Mouse (Mus musculus): Measurements from ENCODE around the gene Calcrl. TPM values are rescaled to one million over a fixed set of nuclear protein-coding genes. Genes with fewer than 3 reads are reported as not detected.
"Not testable (repeated sequence)": the region's sequence is repeated elsewhere in the genome, so short reads cannot be mapped to it uniquely, and the experiment has no call there.

The Calcrl gene
- total RNA-seq, 2 experiments from 2014 or later, result 7.5 to 8.0 TPM

DNA sequence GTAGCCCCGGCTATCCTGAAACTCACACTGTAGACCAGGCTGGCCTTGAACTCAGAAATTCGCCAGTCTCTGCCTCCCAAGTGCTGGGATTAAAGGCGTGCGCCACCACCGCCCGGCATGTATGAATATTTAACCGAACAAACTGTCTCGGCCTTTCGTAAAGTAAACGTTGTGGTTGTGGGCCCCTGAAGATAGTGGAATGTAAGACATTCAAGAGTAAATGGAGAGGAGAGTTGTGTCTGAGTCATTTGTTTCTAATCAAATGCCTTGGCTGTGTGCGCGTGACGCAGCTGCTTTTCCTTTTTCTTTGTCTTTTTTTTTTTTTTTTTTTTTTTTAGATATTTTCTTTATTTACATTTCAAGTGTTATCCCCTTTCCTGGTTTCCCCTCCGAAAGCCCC lies 36.7 kb downstream of the Calcrl start:
- not testable (repeated sequence) for DNase-seq

DNA sequence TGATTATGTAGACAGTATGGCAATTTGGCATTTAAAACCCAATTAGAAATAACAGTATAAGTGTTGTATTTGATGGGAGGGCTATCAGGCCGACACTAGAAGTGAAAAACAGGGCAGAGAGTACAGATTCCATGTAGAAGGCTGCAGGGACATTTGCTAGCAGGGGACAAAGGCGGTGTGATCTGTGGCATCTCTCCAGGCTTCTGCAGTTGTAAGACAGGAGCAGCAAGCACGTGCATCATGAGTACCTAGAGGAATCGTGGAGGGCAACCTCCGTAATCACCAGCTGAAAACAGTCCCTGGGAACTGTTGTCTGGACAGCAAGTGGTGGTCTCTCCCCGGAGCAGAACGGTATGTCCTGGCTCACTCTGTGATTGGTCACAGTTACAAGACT lies 37.2 kb downstream of the Calcrl start:
- no peak for DNase-seq

DNA sequence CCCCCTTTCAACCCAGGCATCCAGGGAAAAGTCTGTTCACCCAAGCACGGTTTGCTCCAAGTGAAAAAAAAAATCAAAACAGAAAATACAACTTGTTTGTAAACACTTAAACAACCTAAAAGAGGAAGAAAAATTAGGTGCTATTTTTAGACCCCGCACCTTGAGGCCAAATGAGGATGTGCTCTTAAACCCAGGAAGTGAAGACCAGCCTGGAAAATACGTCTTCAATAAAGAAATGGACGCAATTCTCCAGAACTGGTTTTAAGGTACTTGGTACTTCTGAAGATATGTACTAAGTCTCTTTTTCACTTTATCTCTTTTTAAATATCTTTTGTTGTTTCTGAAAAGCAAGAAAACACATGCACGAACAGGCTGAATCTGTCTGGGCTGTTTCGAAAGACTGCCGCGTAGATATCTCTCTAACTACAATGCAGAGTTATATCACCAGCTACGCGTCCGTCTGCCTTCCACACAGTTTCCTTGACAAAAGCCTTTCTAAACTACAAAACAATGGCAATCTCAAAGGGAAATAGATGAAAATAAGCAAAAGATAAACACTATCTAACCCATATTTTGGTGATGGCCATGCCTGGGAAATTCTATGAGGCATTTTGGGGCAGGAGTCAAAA lies 37.7 kb downstream of the Calcrl start:
- no peak for DNase-seq

DNA sequence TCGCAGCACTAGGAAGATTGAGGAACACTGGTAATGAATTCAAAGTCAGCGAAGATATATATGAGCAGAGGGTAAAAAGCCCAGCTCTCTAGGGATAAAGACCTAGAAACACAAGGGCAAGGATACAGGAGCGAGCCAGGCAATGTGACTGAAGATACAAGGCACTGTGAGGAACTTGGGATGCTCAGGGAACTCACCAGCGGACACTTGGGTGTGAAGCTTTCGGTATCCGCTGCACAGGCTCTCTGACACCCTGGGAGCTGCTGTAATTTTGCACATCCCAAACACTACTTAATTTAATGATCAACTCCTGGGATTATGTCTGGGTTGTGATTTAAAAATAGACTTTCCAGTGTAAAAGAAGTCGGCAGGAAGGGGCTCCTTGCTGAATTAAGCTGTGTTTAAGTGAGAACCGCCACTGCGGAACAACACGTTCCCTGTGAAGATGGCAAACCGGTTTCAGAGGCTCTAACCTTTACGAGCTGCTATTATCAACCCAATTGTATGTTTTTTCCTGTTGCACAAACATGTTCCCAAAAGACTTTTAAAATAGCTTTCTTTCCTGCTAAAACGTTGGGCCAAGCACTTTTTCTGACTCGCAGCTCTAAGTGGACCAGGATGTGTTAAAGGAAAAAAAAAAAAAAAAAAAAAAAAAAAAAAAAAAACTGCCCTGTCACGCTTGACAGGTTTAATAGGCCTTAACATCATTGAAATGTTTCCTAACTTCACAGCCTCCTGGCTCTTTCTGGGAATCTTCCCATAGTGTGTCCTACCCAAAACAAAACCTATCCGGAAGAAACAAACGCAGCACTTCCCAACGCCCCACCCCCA lies 38.4 kb downstream of the Calcrl start:
- DNase-seq, result no peak

DNA sequence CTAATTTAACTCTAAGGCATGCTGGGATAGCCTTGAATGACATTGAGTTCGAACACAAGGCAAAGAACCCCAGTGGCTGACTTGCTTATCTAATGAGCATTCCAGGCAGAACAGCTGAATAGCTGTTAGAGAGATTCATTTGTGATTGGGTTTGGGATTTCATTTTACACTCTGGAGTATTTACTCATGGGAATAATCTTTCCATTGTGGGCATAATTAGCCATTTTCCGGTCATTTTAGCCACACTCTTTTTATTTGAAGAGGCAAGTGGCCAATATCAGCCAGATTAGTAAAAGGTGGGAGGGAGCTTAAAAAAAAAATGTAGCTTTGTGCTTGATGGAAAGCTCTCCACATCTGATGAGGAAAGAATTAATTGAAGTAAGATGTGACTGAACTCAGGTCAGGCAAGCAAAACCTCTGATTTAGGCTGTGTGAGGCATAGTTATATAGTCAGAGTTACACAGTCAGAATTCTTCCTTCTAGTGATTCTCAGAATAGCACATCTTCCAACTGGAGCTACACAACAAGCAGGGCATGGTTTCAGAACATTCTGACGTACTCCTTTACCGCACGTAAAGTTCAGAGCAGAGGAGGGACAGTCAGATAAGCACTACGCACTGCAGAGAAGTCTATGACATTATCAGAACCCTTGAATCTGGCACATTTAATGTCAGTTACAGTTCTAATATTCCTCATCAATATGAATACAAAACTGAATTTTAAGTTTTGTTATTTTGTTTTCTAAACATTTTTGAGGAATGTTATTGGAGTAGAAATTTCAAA lies 40.1 kb downstream of the Calcrl start:
- DNase-seq, result no peak

DNA sequence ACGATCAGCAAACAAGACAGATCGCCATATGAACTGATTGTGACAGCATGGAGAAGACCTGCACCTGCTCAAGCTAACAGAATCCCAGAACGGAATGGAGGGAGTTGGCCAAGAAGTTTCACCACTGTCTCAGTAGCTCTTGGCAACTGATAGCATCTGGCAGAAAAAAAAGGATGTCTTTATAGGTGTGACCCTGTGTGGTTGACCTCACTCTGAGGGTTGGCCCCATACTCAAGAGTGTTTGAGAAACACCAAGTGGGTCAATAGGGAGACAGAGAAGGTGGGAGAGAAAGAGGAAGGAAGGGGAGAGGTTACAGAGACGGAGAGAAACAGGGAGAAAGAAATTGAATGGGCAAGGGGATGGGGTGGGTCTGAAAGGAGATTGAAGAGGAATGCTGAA lies 41.4 kb downstream of the Calcrl start:
- DNase-seq, result no peak

DNA sequence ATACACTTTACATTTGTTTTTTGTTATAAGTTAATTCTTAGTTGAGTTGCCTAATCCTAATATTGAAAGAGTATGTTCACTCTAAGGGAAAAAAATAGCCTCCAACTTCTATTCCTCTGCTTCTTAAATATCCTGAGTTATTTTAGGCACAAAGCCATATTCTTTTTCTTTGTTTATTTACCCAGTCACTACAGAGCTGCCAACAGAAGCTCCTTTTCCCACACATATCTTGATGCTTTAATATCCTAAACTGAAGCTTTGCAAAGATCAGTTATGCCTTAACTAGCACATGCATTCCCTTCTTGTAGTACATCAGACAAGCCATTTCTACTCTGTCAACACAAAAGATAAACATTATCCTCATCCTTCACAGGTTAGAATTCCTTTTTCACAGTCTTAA lies 42.7 kb downstream of the Calcrl start:
- DNase-seq, result no peak

DNA sequence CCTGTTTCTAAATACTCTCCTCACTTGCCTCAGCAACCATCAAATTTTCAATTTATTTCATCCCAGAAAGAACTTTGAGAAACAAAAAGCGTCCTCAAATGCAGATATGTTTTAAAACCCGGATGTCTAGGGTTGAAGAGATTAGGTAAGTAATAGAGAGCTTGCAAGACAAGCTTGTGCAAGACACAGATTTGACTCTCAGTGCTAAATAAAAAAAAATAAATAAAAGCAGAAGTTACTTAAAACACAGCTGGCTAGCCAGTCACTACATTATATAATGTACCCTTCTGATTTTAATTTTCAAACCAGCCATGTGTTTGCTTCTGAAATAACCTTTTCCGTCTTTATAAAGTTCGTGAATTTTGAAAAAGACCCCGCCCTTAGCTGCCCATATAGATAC lies 43.2 kb downstream of the Calcrl start:
- no peak for DNase-seq

DNA sequence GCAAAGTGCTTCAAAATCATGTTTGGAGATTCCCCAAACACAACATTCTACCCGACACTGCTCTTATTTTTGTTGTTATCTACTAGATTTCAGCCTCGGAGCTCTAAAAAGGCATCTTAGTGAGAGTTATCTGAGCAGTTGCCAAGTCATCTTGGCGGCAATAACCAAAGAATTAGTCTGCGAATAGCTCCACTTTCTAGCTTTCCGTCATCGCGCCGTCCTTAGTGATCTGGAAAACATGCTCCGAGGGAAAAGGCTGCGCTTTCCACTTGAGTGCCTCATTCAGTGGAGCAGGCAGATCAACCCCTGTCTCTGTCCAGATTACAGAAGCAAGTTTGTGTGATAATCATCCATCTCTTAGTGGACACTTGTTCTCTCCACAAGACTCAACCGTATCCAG lies 44.4 kb downstream of the Calcrl start:
- DNase-seq, result peak in 1 of 2 experiments; percentile 9

DNA sequence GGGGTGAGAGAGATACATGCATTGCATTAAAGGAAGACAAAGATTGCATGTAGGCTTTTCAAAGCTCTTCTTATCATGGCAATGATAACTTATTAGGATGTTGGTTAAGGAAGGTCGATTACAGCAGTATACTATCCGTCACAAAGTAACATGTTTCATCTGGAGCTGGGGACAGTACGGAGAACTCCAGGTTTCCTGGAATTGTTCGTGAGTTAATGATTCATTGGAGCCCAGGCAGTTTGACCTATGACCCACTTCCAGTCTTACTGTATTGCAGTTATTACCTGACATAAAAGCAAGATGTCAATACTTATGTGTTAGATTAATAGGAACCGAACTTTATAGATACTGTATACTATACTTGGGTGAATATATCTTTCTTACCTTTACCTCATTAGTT lies 46.5 kb downstream of the Calcrl start:
- no peak for DNase-seq

DNA sequence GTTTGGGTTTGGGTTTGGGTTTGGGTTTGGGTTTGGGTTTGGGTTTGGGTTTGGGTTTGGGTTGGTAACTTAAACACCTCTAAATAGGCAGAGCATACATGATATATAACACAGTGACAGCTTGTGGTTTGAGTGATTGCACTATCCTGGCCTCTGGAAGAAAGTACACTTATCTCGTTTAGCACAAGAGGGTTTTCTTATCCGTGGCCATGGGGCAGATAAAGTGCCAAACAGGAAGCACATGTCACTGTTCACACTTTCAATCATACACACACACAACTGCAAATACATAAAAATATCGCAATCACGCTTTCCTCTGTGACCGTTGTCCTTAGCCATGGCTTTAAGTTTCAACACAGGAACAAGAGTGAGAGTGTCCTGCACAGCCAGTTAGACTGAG lies 56.0 kb downstream of the Calcrl start:
- no peak for DNase-seq

DNA sequence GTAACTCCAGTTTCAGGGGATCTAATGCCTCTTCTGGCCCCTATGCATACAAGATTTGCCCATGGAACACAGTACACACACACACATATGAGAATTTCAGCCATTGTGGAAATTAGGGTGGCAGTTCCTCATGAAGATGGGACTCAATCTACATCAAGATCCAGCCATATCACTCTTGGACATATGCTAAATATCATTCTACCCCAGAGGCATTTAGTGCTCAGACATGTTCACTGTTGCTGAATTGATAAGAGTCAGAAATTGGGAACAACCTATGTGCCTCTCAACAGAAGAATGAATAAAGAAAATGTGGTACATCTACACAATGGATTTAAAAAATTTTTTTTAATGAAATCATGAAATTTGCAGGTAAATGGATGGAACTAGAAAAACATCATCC lies 58.5 kb downstream of the Calcrl start:
- DNase-seq, result no peak

DNA sequence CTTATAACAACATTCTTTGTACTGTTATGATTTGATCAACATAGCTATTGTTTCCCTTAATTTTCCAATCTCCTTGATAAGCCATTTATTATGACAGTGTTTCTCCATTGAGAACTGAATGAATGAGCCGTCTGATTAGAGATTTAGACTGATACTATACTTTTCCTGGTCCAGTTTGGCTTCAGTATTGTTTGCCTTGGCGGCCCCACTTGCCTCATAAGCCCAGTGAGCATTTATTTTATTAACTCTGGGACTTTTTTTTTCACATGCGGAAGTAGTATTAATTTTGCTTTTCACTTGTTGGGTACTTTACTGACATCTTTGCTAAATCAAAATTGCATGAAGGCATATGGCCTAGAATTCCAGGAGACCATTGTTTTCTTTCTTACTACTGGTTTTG lies 59.9 kb downstream of the Calcrl start:
- DNase-seq, result no peak

DNA sequence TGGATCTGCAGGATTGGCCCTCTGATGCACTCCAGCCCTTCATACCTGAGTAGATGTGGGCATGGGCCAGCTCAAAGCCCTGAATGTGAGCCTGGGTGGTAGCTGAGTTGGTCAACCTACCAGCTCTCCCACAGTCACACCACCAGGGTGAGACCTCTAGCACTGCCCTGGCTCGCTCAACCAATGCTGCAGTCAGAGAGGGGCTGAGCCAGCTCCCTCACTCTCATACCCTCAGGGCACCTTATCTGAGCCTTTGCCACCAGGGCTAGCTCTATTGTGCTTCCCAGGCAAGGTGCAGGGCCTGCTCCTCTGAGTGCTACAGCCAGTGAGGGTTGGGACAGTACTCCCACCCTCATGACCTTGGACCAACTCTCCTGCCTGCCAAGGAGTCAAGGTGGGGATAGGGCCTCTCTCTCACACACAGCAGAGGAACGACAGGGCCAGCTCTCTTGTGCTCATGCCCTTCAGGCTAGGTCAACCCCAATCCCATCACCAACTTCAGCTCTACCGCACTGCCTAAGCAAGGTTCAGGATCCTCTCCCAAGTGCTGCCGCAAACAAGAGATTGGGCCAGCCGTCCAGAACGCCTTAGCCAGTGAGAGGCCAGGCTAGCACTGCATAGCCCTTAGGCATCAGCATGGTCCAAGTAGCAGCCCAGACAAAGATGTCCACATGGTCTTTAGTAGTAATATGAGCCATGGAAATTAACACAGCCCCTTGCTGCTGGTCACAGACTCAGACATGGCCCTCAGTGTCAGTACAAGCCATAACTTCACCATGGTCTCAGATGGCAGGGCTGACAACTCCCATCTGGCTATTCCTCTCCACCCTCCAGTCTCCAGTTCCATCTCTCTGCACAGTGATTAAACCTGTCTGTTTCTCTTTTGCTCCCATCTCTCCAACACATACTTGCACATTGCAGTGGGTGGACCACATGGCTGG lies 62.2 kb downstream of the Calcrl start:
- no peak for DNase-seq

DNA sequence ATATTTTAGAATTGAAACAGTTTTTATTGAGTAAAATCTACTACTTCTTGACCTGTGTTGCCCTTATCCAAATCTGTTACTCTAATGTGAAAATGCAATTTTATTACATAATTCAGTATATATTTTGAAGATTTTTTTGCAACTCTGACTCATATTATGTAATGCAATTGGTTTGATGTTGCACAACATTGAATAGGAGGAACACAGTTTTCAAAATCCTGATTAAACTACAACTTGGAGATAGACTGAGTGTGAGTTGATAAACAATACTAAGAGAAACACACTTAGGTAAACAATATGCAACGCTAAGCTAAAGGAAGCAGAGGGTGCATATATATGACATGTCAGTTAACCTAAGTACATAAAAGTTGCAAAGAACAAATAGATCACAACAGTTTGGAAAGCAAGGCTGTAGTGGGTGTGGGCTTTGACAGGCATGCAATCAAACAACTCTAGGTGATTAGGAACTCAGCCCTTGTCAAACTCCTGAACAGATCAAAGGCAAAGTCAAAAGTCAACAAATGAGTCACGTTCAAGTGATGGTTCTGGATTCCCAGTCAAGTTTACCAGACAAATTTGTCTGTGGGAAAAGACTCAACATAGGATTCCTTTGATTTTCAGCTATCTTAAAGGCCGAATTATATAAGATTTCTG lies 66.4 kb downstream of the Calcrl start:
- DNase-seq, result no peak

DNA sequence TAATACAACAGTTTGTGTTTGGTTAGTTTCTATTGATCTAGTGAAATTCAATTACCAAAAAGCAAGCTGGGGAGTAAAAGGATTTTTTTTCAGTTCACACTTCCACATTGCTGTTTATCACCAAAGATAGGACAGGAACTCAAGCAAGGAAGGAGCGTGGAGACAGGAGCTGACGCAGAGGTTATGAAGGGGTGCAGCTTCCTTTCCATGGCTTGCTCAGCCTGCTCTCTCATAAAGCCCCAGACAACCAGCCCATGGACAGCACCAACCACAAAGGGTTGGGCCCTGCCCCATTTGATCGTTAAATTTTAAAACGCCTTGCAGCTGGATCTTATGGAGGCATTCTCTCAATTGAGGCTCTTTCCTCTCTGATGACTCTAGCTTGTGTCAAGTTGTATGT lies 69.9 kb downstream of the Calcrl start:
- DNase-seq, result no peak

DNA sequence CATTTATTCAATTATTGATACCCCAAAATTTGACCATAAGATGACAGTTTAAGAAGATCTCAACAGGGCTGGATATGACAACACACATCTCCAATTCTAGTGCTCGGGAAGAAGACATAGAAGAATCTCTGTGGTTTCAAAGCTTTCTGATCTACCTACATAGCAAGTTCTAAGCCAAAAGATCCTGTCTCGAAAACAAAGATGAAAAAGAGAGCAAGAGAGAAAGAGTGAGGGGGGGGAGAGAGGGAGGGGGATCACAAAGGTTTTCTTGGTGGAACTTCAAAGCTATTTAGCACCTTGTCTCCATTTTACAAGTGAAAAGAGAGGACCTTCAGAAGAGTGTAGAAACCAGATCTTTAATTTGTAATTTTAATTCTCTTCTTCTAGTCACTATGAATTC lies 77.8 kb downstream of the Calcrl start:
- no peak for DNase-seq

DNA sequence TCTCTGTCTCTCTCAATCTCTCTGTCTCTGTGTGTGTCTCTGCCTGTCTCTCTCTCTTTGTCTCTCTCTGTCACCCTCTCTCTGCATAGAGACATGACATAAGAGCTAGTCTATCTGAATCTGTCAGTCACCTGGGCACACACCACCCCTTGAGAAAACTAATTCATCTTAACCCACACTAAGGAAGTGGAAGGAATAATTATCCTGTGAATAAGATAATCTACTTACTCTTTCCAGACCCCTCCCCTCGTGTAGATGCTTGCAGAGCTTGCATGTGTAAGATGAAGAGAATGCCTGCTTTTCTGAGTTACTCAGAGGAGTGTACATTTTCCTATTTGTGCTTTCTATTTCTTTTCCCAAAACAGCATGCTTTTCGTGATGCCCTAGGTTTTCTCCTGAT lies 81.5 kb downstream of the Calcrl start:
- no peak for DNase-seq

DNA sequence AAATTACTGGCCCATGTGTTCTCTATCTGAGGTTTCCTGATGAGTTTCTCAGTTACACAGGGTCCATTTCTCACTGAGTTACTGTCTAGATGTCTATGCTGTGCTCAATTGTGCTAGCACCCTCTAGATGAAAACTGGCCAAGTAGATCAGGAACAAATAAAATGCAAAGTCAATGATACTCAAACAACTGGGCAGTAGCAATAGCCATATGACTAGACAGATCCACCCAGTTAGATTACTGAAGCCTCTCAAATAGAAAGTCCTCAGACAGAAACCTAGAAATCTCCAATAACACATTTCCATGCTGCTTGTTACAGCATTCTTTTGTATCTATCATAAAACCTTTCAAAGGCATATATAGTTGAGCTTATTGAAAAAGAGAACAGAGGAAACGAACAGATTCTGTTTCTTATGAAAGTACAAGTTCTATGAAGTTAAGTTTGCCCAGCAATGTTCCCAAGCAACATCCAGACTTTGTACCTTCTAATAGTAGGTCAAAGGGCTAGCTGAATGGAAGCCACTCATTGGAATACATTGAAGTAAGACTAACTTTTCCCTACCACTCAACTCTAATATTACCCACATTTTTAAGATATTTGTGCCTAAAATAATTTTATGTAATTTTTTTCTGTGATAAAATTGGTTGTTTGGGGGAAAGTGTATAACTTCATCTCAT lies 87.3 kb downstream of the Calcrl start:
- no peak for DNase-seq

DNA sequence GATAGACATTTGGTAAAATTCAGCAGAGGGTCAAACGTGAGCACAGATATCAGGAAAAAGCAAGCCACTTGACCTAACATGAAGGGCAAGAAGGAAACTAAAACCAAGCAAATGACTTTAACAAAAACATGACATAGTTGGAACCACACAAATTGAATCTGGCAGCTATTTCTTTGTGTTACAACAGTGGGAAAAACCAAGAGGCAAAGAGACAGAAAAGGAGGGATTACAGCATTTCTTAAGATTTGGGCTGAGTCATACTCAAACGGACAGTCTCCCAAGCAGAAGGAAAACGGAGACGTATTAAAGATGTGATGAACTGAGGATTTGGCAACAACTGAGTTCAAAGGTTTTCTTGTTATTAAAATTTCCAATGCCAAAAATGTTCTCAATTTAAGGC lies 88.9 kb downstream of the Calcrl start:
- DNase-seq, result no peak

DNA sequence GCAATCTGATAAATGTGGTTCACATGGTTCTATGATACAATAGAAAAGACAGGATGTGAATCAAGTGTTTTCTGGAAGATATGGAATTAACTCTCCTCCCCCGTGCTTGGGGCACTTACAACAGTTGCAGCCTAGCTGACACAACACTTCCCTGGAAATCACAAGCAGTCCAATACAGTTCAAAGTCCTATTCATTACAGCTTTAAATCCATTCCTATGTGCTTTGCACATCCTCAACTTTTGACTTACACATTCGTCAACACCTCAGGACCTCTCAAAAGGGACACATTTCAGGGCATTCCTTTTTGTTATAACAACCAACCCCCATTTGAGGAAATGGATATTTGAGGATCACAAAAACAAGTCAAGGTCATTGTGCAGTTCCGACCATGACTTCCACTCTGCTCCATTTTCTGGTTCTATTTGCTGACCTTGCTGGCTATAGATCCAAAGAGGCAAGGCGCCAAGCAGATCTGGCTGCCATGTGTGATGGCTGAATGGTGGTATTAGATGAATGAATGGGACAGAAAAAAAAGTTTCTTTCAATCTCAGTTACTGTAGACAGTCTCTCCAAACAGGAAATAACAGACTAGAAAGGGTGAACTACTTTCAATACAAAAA lies 108.9 kb downstream of the Calcrl start:
- DNase-seq, result no peak
